Mouse (Mus musculus): ENCODE measurements around the gene Arsb. TPM values are rescaled to one million over a fixed set of nuclear protein-coding genes. Genes with fewer than 3 reads are reported as not detected.

Gene Arsb
- polyA plus RNA-seq, 1 experiment from 2014 or later, result 8.9 TPM

DNA sequence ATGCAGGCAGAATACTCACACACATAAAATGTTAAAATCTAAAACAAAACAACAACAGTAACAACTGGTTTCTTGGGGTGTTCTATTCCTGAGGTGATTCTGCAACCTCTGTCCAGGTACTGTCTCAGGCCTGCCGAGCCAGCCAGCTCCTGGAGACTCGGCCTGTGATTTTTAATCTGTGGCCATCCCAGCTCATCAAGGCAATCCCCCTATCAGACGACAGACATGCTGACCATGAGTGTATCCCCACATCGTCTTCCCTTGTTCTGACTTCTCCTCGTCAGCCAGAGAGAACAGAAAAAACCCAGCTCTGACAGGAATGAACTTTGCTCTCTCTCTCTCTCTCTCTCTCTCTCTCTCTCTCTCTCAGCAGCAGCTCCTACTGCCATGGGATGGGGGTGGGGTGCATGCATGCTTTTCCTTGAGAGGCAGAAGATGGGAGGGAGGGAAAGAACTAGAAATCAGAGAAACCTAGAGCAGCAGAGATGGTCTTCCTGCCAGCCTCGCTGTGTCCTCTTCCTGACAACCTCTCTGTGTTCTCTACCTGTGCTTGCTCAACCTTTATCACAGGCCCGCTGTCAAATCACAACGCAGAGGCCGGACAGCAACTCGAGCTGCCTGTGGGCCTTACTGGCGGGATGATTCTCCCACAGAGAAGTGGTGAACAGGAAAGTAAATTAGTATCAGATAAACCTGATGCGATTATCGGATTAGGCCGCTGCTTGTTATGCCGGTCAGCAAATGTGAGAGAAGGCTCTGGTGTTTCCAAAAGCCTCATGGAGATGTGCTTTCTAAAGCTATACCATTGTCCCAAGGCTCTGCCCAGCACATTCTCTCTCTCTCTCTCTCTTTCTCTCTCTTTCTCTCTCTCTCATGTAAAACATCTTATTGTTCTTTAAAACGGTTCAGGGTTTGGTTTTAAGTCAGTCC, 144.5 kb downstream of the Arsb start:
- no peak overlapping the region for H3K9ac ChIP-seq (replicated peaks)

DNA sequence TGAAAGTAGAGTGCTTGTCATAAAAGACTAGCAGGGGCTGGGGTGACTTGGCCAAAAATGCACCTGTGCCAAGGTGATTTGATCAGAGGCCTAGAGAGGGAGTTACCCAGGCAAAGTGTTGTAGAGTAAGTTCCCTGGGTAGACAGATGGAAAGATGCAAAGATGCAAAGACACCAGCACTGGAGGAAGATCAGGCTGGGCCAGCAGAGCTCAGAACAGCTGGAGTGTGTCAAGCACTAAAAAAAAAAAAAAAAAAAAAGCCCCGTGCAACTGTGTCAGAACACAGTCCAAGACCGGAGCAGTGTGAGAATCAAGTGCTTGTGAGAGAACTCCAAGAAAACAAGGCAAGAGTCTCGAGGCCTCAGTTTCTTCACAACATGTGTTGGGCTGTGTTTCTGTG, 148.1 kb downstream of the Arsb start:
- ATAC-seq (ENCODE audit: low FRiP score), result no peak
- WGBS, result 90% methylated on average over 3 of the region's 3 CpGs
- no peak overlapping the region for H3K4me2 ChIP-seq

More for the DNA sequence above, 144.5 kb downstream of the Arsb start:
- Histone ChIP-seq H3K27me3 (replicated peaks) (no peaks in the 10 kb centered on the region), H3K4me3 (replicated peaks) (no peak overlapping the region), H3K36me3 (no peaks in the 10 kb centered on the region), H3K27ac (replicated peaks) (no peak overlapping the region), H3K9me3 (replicated peaks) (no peaks in the 10 kb centered on the region), H3K4me2 (no peak overlapping the region), H3K4me1 (no peaks in the 10 kb centered on the region)
- WGBS, result 77% methylated on average over 16 of the region's 16 CpGs
- ATAC-seq (ENCODE audit: low FRiP score), result no peak

DNA sequence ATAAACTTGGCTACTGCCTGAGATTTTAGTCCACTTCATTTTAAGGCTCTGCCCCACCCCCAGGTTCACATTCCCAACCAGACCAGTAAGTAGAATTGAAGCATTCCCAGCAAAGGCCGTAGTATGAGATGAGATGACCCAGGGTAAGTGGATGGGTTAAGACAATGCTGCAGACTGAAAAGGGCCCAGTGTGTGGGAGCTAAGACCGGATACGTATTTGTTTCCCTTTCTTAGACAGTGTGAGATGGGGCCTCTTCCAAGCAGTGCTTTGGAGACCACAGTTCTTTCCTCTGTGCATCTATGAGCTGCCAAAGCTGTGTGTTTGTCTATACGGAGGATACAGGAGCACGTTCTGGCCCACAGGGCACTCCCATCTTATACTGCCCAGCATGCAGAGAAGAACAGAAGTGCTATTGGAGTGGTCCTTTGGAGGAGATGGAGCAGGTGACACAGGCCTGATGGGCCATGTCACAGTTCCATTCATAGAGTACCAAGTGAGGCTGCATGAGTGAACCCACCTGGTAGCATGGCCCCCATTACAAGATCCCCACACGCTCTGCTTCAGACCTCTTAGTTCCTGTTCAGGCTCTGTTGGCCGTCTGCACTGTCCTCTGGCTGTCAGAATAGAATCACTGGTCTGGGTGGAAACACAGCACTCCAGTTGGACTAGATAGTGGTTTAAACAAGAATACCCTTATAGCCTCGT, 148.8 kb downstream of the Arsb start:
- 88% methylated on average over 8 of the region's 8 CpGs for WGBS
- no peaks in the 10 kb centered on the region for H3K36me3 ChIP-seq
- H3K9ac ChIP-seq (replicated peaks), result no peak overlapping the region
- H3K4me2 ChIP-seq, result no peak overlapping the region
- no peaks in the 10 kb centered on the region for H3K9me3 ChIP-seq (replicated peaks)
- H3K4me3 ChIP-seq (replicated peaks), result no peak overlapping the region
- H3K27me3 ChIP-seq (replicated peaks), result no peaks in the 10 kb centered on the region
- no peak for ATAC-seq (ENCODE audit: low FRiP score)
- H3K4me1 ChIP-seq, result peaks cover 5% of the 10 kb centered on the region
- no peak overlapping the region for H3K27ac ChIP-seq (replicated peaks)

More for the DNA sequence above, 148.1 kb downstream of the Arsb start:
- H3K4me1 ChIP-seq, result peaks cover 4% of the 10 kb centered on the region; the same call in 1 of the 2 replicates
- no peak overlapping the region for H3K27ac ChIP-seq (replicated peaks)
- H3K9me3 ChIP-seq (replicated peaks), result no peaks in the 10 kb centered on the region
- no peak overlapping the region for H3K4me3 ChIP-seq (replicated peaks)
- H3K9ac ChIP-seq (replicated peaks), result no peak overlapping the region
- H3K36me3 ChIP-seq, result no peaks in the 10 kb centered on the region
- H3K27me3 ChIP-seq (replicated peaks), result no peaks in the 10 kb centered on the region

DNA sequence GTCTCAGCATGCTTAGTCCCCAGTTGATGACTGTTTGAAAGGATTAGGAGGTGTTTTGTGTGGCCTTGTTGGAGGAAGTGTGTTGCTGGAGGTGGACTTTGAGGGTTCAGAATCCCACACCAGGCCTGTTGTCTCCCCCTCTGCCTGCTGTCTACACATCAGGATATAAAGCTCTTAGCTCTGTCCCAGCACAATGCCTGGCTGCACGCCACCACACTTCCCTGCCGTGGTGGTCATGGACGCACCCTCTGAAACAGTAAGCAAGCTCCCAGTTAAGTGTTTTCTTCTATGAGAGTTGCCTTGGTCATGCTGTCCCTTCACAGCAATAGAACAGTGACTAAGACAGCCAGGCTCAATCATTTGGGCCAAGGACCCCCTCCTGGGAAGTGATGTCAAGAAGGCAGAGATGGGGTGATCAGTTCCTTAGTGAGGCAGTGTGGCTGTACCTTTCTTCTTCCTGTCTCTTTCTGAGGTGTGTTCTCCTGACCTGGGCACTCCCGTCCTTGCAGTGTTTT, 149.4 kb downstream of the Arsb start:
- Histone ChIP-seq H3K9ac (replicated peaks) (no peak overlapping the region), H3K9me3 (replicated peaks) (no peaks in the 10 kb centered on the region), H3K4me3 (replicated peaks) (no peak overlapping the region), H3K27me3 (replicated peaks) (no peaks in the 10 kb centered on the region), H3K4me1 (peaks cover 8% of the 10 kb centered on the region), H3K4me2 (no peak overlapping the region), H3K36me3 (no peaks in the 10 kb centered on the region), H3K27ac (replicated peaks) (no peak overlapping the region)
- WGBS, result 81% methylated on average over 4 of the region's 4 CpGs
- ATAC-seq (ENCODE audit: low FRiP score), result no peak

DNA sequence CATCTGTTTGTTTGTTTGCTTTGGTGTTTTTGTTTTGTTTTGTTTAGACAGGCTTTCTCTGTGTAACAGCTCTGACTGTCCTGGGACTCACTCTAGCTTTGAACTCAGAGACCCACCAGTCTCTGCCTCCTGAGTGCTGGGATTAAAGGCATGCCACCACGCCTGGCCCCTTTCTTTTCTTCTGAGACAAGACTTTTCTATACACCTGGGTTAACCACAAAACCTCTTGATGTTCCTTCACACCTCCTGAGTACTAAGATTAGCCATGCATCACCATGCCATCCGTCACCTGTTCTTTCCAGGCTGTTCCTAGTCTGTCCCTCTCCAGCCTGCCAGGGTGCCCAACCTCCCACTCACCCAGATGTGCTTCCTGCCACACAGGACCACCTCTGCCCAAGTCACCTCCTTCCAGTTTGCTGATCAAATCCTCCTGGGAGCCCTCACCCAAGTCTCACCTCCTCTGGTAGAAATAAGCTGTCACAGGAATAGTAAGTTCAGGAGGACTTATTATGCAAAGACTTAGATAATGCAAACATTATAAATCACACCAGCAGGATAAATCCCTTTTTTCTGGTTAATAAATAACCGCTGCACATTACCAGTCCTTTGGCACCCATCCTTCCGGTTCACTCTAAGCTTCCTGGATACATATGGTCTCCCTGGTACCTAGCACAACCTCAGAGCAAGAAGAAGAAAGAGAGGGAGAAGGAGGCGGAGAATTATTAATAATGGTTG, 150.6 kb downstream of the Arsb start:
- peaks cover 8% of the 10 kb centered on the region for H3K4me1 ChIP-seq
- H3K9ac ChIP-seq (replicated peaks), result no peak overlapping the region
- no peak overlapping the region for H3K4me2 ChIP-seq
- H3K27ac ChIP-seq (replicated peaks), result no peak overlapping the region
- no peak overlapping the region for H3K4me3 ChIP-seq (replicated peaks)
- ATAC-seq (ENCODE audit: low FRiP score), result no peak
- no peaks in the 10 kb centered on the region for H3K27me3 ChIP-seq (replicated peaks)
- no peaks in the 10 kb centered on the region for H3K9me3 ChIP-seq (replicated peaks)
- WGBS, result 78% methylated on average over 5 of the region's 5 CpGs
- H3K36me3 ChIP-seq, result no peaks in the 10 kb centered on the region

DNA sequence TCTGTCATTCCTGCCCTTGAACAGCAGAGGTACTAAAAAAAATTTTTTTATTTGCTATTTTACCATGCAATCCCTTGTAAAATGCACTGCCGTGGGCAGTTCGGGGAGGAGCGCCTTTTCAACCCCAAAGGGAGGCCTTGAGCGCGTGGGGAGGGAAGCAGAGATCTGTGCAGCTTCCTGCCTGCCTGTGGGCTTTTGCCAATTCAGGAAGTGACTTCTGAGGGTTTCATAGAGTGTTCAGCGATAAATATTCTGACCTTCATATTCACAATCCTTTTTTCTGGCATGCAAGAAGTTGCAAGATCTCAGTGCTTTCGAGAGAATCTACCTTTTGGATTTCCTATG, 151.1 kb downstream of the Arsb start:
- Histone ChIP-seq H3K27ac (replicated peaks) (no peak overlapping the region), H3K9ac (replicated peaks) (no peak overlapping the region), H3K4me2 (no peak overlapping the region), H3K4me1 (peaks cover 8% of the 10 kb centered on the region), H3K4me3 (replicated peaks) (no peak overlapping the region), H3K9me3 (replicated peaks) (no peaks in the 10 kb centered on the region), H3K36me3 (no peaks in the 10 kb centered on the region), H3K27me3 (replicated peaks) (no peaks in the 10 kb centered on the region)
- 78% methylated on average over 7 of the region's 7 CpGs for WGBS
- ATAC-seq (ENCODE audit: low FRiP score), result no peak

DNA sequence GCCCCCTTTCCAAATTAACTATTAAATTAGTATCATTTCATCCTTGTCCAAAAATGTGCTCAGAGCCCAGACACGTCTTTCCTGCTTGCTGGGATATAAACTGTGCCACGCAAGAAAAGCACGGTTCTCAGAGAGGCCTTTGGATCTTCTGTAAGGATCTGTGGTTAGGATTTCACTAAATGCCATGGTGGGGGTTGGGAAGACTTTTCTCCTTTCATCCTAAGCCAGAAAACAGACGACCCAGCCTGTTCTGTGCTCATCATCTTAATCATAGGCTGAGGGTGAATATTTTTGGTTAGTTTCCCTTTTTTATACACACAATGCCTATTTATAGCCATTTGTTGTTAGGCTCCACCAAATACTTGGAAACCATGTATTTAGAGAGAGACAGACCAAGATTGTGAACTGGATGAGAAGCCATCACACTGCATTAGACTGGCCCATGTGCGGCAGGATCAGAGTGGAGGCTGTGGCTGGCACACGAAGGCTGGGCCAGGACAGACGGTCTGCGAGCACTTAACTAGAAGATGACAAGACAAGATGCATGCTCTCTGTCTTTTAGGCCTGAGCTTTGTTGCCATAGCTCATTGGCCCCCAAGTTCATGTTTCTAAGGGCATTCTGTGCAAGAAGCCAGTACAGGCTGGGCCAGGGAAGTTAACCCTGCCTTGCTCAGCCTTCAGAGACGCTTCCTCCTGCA, 153.5 kb downstream of the Arsb start:
- no peaks in the 10 kb centered on the region for H3K36me3 ChIP-seq
- no peaks in the 10 kb centered on the region for H3K9me3 ChIP-seq (replicated peaks)
- ATAC-seq (ENCODE audit: low FRiP score), result no peak
- H3K4me1 ChIP-seq, result peaks cover 8% of the 10 kb centered on the region
- WGBS, result 78% methylated on average over 9 of the region's 9 CpGs
- no peak overlapping the region for H3K9ac ChIP-seq (replicated peaks)
- H3K27me3 ChIP-seq (replicated peaks), result no peaks in the 10 kb centered on the region
- H3K4me2 ChIP-seq, result no peak overlapping the region
- no peak overlapping the region for H3K4me3 ChIP-seq (replicated peaks)
- H3K27ac ChIP-seq (replicated peaks), result no peak overlapping the region

DNA sequence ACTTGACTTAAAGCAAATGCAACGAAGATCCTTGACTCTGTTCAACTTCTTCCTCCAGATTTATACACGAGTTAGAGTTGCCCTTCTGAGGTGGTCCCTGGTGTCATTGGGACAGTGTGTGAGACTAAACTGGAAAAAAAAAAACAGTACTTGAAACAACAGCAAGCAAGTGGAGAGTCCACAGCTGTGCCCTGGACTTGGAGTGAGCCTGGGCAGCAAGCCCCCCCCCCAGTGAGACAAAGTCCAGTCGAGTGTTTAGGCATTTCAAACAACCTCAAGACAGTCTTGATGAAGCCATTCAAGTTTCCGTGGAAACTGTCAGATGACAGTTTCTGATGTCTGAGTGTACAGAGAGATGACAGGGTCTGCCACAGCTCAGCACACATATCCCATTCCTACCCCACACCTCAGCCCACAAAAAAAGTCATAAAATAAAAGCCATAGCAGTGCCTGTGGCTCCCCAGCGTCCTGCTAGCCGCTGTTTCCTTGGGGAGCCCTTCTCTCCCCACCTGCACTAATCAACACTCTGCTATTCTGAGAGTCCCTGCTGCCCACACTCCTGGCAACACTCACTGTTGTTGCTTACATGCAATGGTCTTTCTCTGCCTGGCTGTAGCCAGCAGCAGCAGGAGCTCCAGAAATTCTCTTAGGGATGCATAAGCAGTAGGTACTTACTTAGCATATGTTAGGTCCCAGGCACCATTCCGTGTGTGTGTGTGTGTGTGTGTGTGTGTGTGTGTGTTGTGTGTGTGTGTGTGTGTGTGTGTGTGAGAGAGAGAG, 159.3 kb downstream of the Arsb start:
- ATAC-seq (ENCODE audit: low FRiP score), result no peak
- Histone ChIP-seq H3K9me3 (replicated peaks) (no peaks in the 10 kb centered on the region), H3K36me3 (no peaks in the 10 kb centered on the region), H3K27ac (replicated peaks) (no peak overlapping the region), H3K9ac (replicated peaks) (no peak overlapping the region), H3K27me3 (replicated peaks) (no peaks in the 10 kb centered on the region), H3K4me1 (peaks cover 6% of the 10 kb centered on the region; the same call in 1 of the 2 replicates), H3K4me3 (replicated peaks) (no peak overlapping the region), H3K4me2 (no peak overlapping the region)
- 64% methylated on average over 7 of the region's 7 CpGs for WGBS

DNA sequence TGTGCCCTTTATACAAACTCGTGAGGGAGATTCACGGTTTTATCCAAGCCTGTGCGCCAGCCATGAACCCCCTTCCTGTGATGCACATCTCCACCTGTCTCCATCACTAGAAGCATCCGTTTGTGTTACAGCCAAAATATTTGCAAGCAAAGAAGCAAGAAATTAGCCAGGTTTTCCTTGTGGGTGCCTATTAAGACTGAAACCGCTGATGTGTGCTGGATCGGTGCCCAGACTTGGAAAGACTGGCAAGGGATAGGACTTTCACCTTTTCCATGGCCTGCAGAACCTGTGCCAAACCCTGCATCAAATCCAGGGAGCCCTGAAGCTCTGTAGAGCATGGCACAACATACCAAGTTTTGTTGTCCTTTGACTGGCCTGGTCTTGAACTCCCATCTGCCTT, 165.0 kb downstream of the Arsb start:
- H3K36me3 ChIP-seq, result no peaks in the 10 kb centered on the region
- 0 out of 2 replicates have a peak, but pooled peaks cover 6% of the 10 kb centered on the region for H3K4me1 ChIP-seq
- H3K4me2 ChIP-seq, result no peak overlapping the region
- no peak overlapping the region for H3K4me3 ChIP-seq (replicated peaks)
- no peaks in the 10 kb centered on the region for H3K9me3 ChIP-seq (replicated peaks)
- no peak overlapping the region for H3K9ac ChIP-seq (replicated peaks)
- H3K27me3 ChIP-seq (replicated peaks), result no peaks in the 10 kb centered on the region
- WGBS, result 65% methylated on average over 6 of the region's 6 CpGs
- no peak for ATAC-seq (ENCODE audit: low FRiP score)
- no peak overlapping the region for H3K27ac ChIP-seq (replicated peaks)

DNA sequence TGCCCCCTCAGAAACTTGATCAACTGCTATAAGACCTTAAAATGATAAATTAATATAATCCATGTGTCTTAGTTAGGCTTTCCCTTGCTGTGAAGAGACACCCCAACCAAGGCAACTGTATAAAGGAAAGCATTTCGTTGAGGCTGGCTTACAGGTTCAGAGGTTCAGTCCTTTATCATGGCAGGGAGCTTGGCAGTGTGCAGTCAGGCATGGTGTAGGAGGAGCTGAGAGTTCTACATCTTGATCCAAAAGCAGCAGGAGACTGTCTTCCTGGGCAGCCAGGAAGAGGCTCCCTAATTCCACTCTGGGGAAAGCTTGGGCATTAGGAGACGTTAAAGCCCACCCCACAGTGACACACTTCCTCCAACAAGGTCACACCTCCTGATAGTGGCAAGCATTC, 166.7 kb downstream of the Arsb start:
- Histone ChIP-seq H3K27me3 (replicated peaks) (no peaks in the 10 kb centered on the region), H3K9ac (replicated peaks) (no peak overlapping the region), H3K9me3 (replicated peaks) (no peaks in the 10 kb centered on the region), H3K36me3 (no peaks in the 10 kb centered on the region), H3K4me1 (0 out of 2 replicates have a peak, but pooled peaks cover 6% of the 10 kb centered on the region), H3K4me3 (replicated peaks) (no peak overlapping the region), H3K27ac (replicated peaks) (no peak overlapping the region), H3K4me2 (no peak overlapping the region)
- 33% methylated on average over 2 of the region's 2 CpGs for WGBS
- ATAC-seq (ENCODE audit: low FRiP score), result no peak

All from neural tube, embryonic 15.5 days (tissue).